Mouse (Mus musculus): ENCODE data around the gene Olfr1341. TPM values are rescaled to one million over a fixed set of nuclear protein-coding genes. Genes with fewer than 3 reads are reported as not detected.
A peak's percentile ranks its signal among the peaks of the same experiment; 100 is the strongest.

Olfr1341 gene
- polyA plus RNA-seq (2016; fragmentation: Nextera tagmentation; extraction: Ambion mirVana), result not detected in 2 replicates

- Histone ChIP-seq H3K27me3 (ENCODE audit: low read depth, poor library complexity, severe bottlenecking) (no peaks in the 10 kb centered on the region), H3K27ac (no peak within 1 kb of the TSS), H3K4me3 (no peak within 1 kb of the TSS), H3K4me1 (no peaks in the 10 kb centered on the region), H3K36me3 (no peaks in the 10 kb centered on the region), H3K9me3 (replicated peaks) (no peaks in the 10 kb centered on the region)
- 83% methylated on average over 3 of the region's 3 CpGs for WGBS
- DNase-seq (ENCODE audit: low spot score), result no peak
Measured at GRCm38 (mm10) chr4:118703223-118703622, at the start of gene Olfr1341. Gene Olfr1341 (plus strand): TSS chr4:118703523.

GRCm38 (mm10) chr4:118658652-118659051, 44.7 kb upstream of the Olfr1341 start, which contains the start of gene Olfr62:
Gene Olfr62 (plus strand): TSS chr4:118658952.
- Histone ChIP-seq H3K36me3 (no peaks in the 10 kb centered on the region), H3K27me3 (ENCODE audit: low read depth, poor library complexity, severe bottlenecking) (no peaks in the 10 kb centered on the region), H3K9me3 (replicated peaks) (no peaks in the 10 kb centered on the region), H3K27ac (no peak within 1 kb of the TSS), H3K4me3 (no peak within 1 kb of the TSS), H3K4me1 (no peaks in the 10 kb centered on the region)
- DNase-seq (ENCODE audit: low spot score), result no peak

- Histone ChIP-seq H3K9me3 (replicated peaks) (no peaks in the 10 kb centered on the region), H3K27ac (no peak overlapping the region), H3K4me1 (no peaks in the 10 kb centered on the region; the same call in 1 of the 2 replicates), H3K27me3 (ENCODE audit: low read depth, poor library complexity, severe bottlenecking) (no peaks in the 10 kb centered on the region), H3K4me3 (no peak overlapping the region), H3K36me3 (no peaks in the 10 kb centered on the region)
- WGBS, result 59% methylated on average over 2 of the region's 2 CpGs
- no peak for DNase-seq (ENCODE audit: low spot score)
Measured at GRCm38 (mm10) chr4:118687086-118687485, 16.2 kb upstream of the Olfr1341 start.

GRCm38 (mm10) chr4:118692412-118692973, 10.8 kb upstream of the Olfr1341 start, which contains the start of gene Olfr1342:
Gene Olfr1342 (minus strand): TSS chr4:118692756.
- Histone ChIP-seq H3K27ac (peak within 1 kb of the TSS; percentile 51), H3K4me1 (peaks cover 16% of the 10 kb centered on the region), H3K4me3 (no peak within 1 kb of the TSS), H3K27me3 (ENCODE audit: low read depth, poor library complexity, severe bottlenecking) (no peaks in the 10 kb centered on the region), H3K9me3 (replicated peaks) (no peaks in the 10 kb centered on the region), H3K36me3 (no peaks in the 10 kb centered on the region)
- DNase-seq (ENCODE audit: low spot score), result peak; percentile 32
- 63% methylated on average over 12 of the region's 12 CpGs for WGBS

GRCm38 (mm10) chr4:118693812-118694211, 9.5 kb upstream of the Olfr1341 start:
- Histone ChIP-seq H3K36me3 (no peaks in the 10 kb centered on the region), H3K27ac (no peak overlapping the region), H3K9me3 (replicated peaks) (no peaks in the 10 kb centered on the region), H3K4me1 (peaks cover 16% of the 10 kb centered on the region), H3K27me3 (ENCODE audit: low read depth, poor library complexity, severe bottlenecking) (no peaks in the 10 kb centered on the region), H3K4me3 (no peak overlapping the region)
- 69% methylated on average over 2 of the region's 2 CpGs for WGBS
- no peak for DNase-seq (ENCODE audit: low spot score)

GRCm38 (mm10) chr4:118708086-118708485, 4.8 kb downstream of the Olfr1341 start:
- Histone ChIP-seq H3K4me3 (no peak overlapping the region), H3K27me3 (ENCODE audit: low read depth, poor library complexity, severe bottlenecking) (no peaks in the 10 kb centered on the region), H3K36me3 (no peaks in the 10 kb centered on the region), H3K9me3 (replicated peaks) (no peaks in the 10 kb centered on the region), H3K27ac (no peak overlapping the region), H3K4me1 (no peaks in the 10 kb centered on the region)
- WGBS, result 84% methylated on average over 5 of the region's 5 CpGs
- DNase-seq (ENCODE audit: low spot score), result no peak

GRCm38 (mm10) chr4:118711656-118712055, 8.3 kb downstream of the Olfr1341 start:
- Histone ChIP-seq H3K4me3 (no peak overlapping the region), H3K27me3 (ENCODE audit: low read depth, poor library complexity, severe bottlenecking) (no peaks in the 10 kb centered on the region), H3K27ac (no peak overlapping the region), H3K9me3 (replicated peaks) (no peaks in the 10 kb centered on the region), H3K4me1 (no peaks in the 10 kb centered on the region), H3K36me3 (no peaks in the 10 kb centered on the region)
- WGBS, result 59% methylated on average over 1 of the region's 1 CpGs
- DNase-seq (ENCODE audit: low spot score), result no peak

GRCm38 (mm10) chr4:118719838-118720237, 16.5 kb downstream of the Olfr1341 start, which contains the start of gene Olfr1340:
Gene Olfr1340 (plus strand): TSS chr4:118720138.
- no peaks in the 10 kb centered on the region for H3K9me3 ChIP-seq (replicated peaks)
- no peaks in the 10 kb centered on the region for H3K4me1 ChIP-seq
- H3K36me3 ChIP-seq, result no peaks in the 10 kb centered on the region
- DNase-seq (ENCODE audit: low spot score), result no peak
- H3K27ac ChIP-seq, result no peak within 1 kb of the TSS
- H3K27me3 ChIP-seq (ENCODE audit: low read depth, poor library complexity, severe bottlenecking), result no peaks in the 10 kb centered on the region
- no peak within 1 kb of the TSS for H3K4me3 ChIP-seq

GRCm38 (mm10) chr4:118721742-118722483, 18.6 kb downstream of the Olfr1341 start:
- DNase-seq (ENCODE audit: low spot score), result peak; percentile 57

GRCm38 (mm10) chr4:118731875-118732274, 28.6 kb downstream of the Olfr1341 start, which contains the start of gene Olfr1339:
Gene Olfr1339 (plus strand): TSS chr4:118732175.
- Histone ChIP-seq H3K4me3 (no peak within 1 kb of the TSS), H3K9me3 (replicated peaks) (no peaks in the 10 kb centered on the region), H3K36me3 (no peaks in the 10 kb centered on the region), H3K27ac (no peak within 1 kb of the TSS), H3K4me1 (no peaks in the 10 kb centered on the region), H3K27me3 (ENCODE audit: low read depth, poor library complexity, severe bottlenecking) (no peaks in the 10 kb centered on the region)
- WGBS, result 95% methylated on average over 1 of the region's 1 CpGs
- DNase-seq (ENCODE audit: low spot score), result no peak

More at GRCm38 (mm10) chr4:118721742-118722483, 18.6 kb downstream of the Olfr1341 start:
- Histone ChIP-seq H3K4me3 (no peak overlapping the region), H3K27ac (no peak overlapping the region), H3K27me3 (ENCODE audit: low read depth, poor library complexity, severe bottlenecking) (no peaks in the 10 kb centered on the region), H3K4me1 (no peaks in the 10 kb centered on the region), H3K9me3 (replicated peaks) (no peaks in the 10 kb centered on the region), H3K36me3 (no peaks in the 10 kb centered on the region)
- WGBS, result 59% methylated on average over 10 of the region's 10 CpGs

GRCm38 (mm10) chr4:118739574-118739973, 36.3 kb downstream of the Olfr1341 start:
- H3K27me3 ChIP-seq (ENCODE audit: low read depth, poor library complexity, severe bottlenecking), result peaks cover 34% of the 10 kb centered on the region
- no peak for DNase-seq (ENCODE audit: low spot score)
- H3K36me3 ChIP-seq, result no peaks in the 10 kb centered on the region
- H3K27ac ChIP-seq, result no peak overlapping the region
- H3K4me1 ChIP-seq, result no peaks in the 10 kb centered on the region
- WGBS, result 63% methylated on average over 3 of the region's 3 CpGs
- no peaks in the 10 kb centered on the region for H3K9me3 ChIP-seq (replicated peaks)
- no peak overlapping the region for H3K4me3 ChIP-seq

GRCm38 (mm10) chr4:118740988-118741698, 37.8 kb downstream of the Olfr1341 start:
- WGBS, result 9% methylated on average over 11 of the region's 11 CpGs
- no peaks in the 10 kb centered on the region for H3K4me1 ChIP-seq
- no peak overlapping the region for H3K4me3 ChIP-seq
- no peaks in the 10 kb centered on the region for H3K36me3 ChIP-seq
- no peak overlapping the region for H3K27ac ChIP-seq
- H3K27me3 ChIP-seq (ENCODE audit: low read depth, poor library complexity, severe bottlenecking), result peaks cover 34% of the 10 kb centered on the region
- no peaks in the 10 kb centered on the region for H3K9me3 ChIP-seq (replicated peaks)
- no peak for DNase-seq (ENCODE audit: low spot score)

GRCm38 (mm10) chr4:118741881-118742280, 38.6 kb downstream of the Olfr1341 start:
- H3K4me1 ChIP-seq, result no peaks in the 10 kb centered on the region
- H3K4me3 ChIP-seq, result no peak overlapping the region
- H3K27me3 ChIP-seq (ENCODE audit: low read depth, poor library complexity, severe bottlenecking), result peaks cover 34% of the 10 kb centered on the region
- no peak overlapping the region for H3K27ac ChIP-seq
- no peak for DNase-seq (ENCODE audit: low spot score)
- H3K9me3 ChIP-seq (replicated peaks), result no peaks in the 10 kb centered on the region
- no peaks in the 10 kb centered on the region for H3K36me3 ChIP-seq
- 9% methylated on average over 16 of the region's 16 CpGs for WGBS

All from limb, embryonic 10.5 days (tissue).